Mouse (Mus musculus) lung, postnatal 25 days (tissue): ENCODE measurements around the gene Gm7995.
"Not testable (repeated sequence)": the region's sequence is repeated elsewhere in the genome, so short reads cannot be mapped to it uniquely, and the experiment has no call there.

Source experiments
- DNase-seq: peaks from one replicate; pipeline ENCODE4 v3.0.0; 2022; ENCODE audit warnings: low spot score

Gm7995 gene

GRCm38 (mm10) chr14:42309910-42310309, at the start of gene Gm7995:
Gm7995 (plus strand) TSS chr14:42310210.
- DNase-seq = not testable (repeated sequence)

GRCm38 (mm10) chr14:42297258-42297657, 12.8 kb upstream of the Gm7995 start, which contains the start of gene Gm9611:
Gm9611 (minus strand) TSS chr14:42297358.
- DNase-seq = not testable (repeated sequence)
